Mouse (Mus musculus): Measurements from ENCODE around the gene Phlpp2.

- TF ChIP-seq TAL1 (IDR thresholded peaks at IDR 0.05; ENCODE audit: low read length) (no peak), GATA1 (IDR thresholded peaks at IDR 0.05; ENCODE audit: low read length) (no peak)
Observed at GRCm38 (mm10) chr8:109982386-109983105, 114.2 kb downstream of the Phlpp2 start.
